Mouse (Mus musculus): Measurements from ENCODE around the gene Ankrd13b. TPM values are rescaled to one million over a fixed set of nuclear protein-coding genes. Genes with fewer than 3 reads are reported as not detected.

Gene Ankrd13b
- total RNA-seq, 2 experiments from 2014 or later, result 149 to 153 TPM

DNA sequence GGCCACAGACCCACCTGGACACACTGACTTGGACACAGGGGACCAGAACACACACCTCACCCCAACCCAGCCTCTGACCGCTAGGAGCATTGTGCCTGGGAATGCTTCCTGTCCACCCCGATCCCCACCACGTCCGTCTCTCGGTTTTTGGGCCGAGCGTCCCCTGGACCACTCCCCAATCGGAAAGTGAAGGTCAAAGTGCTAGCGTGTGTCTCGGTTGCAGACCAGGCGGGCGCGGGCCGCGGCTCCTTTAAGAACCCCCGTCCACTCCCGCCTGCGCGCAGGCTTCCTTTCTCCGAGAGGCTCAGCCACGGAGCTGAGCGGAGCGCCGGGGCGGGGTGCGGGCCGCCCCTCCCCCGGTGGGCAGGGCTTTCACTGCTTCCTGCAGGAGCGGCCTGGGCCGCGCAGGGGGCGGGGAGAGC, 3.4 kb upstream of the Ankrd13b start:
- DNase-seq (ENCODE audit: low spot score in 2 of 2), result peak; percentile 87 to 92

DNA sequence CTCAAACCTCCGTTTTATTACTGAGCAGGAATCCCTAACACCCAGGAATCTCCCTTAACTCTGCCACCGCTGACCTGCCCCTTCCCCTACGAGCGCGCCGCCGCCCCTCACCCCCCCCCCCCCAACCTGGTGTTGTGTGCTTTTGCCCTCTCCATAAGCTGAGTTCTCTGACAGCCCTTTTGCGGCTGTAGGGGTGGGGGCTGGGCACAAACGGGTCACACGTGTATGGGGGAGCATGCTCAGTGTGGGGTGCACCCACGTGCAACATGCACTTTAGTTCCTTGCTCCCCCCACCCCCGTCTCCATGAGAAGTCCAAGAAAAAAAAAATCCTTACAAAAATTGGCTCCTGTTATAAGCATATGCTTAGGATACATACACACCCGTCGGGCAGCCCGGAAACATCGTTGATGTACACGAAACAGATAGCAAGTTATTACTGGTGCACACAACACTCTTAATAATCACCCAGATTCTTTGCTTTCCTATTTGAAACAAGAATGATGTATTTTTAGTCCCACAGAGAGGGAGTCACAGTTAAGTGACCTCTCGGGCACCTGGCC, 2.9 kb upstream of the Ankrd13b start:
- DNase-seq (ENCODE audit: low spot score in 2 of 2), result peak in 1 of 2 experiments; percentile 56

DNA sequence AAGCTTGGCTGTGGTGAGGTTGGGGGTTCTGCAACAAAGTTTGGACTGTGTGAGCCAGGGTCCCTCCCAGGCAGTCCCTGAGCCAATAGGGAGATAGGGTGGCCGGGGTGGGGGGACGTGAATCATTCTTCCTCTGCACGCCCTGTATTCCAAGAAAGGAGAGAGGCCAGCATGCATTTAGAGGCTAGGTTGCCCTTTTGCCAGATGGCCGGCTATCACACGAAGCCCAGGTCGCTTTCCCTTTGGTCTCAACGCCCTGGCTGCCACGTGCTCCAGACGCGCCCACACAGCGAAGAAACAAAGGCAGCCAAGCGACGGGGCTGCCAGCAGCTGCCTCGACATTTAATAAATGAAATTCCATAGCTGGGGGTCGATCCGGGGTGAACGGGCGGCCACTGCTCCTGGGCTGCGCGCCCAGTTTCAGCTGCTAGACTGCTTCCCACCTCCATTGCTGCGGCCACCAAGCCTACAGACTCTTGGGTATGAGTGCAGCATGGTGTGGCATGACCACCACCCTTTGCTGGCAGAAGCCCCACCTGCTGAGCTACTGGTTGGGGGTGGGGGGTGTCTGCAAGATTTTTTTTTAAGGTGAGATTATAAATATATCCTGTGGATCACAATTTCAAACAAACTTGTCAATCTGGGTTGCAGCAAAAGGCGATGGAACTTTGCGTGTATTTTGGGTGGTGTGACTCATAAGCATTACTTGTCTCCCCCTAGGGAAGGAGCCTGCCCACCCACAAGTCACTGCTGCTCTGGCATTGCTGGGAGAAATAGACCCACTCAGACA, 2.2 kb upstream of the Ankrd13b start:
- DNase-seq (ENCODE audit: low spot score in 2 of 2), result peak in 1 of 2 experiments; percentile 60

DNA sequence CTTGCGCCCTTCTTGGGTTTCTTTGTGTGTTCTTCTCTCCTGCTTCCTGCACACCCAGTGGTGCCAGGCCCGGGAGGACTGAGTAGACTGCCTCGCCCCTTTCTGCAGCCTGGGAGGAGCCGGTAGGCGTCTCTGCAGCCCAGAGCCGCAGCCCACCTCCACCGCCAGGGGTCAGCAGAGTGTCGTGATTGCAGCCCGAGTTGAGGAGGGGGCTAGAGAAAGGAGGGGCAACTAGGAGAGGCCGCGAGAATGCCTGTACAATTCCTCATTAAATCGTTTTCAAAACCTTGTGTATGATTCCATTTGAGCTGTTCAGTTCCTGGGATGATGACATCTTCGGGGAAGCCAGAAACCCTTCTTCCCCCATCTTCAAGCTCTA, 1.6 kb upstream of the Ankrd13b start:
- peak; percentile 97 to 98 for DNase-seq (ENCODE audit: low spot score in 2 of 2)

DNA sequence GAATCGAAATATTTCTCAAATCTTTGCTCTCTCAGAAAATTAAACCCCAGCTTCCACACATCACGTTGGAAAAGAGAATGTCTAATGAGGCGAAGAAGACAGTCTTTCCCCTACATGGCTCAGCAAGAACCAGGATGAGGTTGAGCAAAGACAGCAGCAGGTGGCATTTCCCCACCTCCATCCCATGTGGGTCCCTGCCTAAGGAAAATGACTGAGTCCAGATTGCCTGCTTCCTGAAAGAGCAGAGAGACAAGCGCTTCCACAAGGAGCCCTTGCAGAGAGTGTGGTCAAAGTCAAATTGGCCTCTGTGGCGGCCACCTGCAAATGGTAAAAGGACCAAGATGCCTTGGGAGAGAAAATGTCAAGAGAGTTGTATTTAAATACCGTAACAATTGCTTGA, 973 bp upstream of the Ankrd13b start:
- no peak for DNase-seq (ENCODE audit: low spot score in 2 of 2)

DNA sequence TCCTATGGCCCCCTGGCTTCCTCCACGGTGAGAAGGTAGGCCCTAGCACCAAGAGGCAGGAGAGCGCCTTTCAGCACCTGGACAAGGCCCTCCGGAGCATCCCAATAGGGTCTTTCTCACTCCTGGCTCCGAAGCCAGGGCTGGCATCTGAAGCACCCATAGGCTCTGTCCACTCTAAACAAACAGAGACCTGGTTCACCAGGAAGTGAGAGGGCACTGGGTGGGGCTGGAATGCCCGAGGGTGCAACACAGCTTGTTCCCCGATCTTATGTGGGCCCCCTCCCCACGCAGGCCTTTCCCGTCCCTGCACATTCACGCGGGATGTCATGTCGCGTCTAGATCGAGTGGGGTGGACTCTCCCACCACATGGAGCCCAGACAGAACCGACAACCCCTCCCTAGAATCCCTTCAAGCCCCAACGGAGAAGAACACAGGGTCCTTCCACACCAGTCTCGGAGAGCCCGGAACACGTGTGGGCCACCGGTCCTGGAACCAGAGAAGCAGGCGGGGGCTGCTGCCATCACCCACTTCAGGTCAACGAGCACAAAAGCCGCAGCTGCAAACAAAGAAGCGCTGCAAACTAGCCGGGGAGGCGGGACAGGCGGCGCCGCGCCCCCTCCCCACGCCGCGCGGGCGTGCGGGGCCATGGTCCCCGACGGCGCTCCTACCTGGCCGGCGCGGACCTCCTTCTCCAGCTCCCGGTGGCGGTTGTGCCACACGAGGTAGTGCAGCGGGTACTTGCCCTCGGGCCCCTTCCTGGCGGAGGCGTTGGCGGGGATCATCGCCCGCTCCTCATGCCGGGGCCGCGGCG, 502 bp downstream of the Ankrd13b start:
- DNase-seq (ENCODE audit: low spot score in 2 of 2), result peak in 1 of 2 experiments; percentile 54

DNA sequence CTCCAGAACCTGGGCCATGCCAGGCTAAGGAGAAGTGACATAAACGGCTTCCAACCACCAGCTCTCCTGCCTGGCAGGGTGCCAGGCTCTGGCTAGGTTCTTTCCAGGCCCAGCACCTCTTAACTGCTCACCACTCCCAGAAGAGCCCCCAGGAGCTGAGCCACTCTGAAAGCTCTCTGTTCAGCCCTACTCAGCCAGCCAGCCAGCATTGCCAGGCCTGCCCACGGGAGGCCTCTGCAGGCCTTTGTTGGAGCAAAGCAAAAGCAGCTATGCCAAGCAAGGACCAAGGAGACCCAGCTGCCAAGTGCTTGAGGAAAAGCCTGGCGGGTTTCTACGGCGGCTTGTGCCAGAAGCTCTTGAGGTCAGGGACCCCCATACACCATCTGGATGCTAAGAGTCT, 2.7 kb downstream of the Ankrd13b start:
- DNase-seq (ENCODE audit: low spot score in 2 of 2), result peak; percentile 56 to 61

DNA sequence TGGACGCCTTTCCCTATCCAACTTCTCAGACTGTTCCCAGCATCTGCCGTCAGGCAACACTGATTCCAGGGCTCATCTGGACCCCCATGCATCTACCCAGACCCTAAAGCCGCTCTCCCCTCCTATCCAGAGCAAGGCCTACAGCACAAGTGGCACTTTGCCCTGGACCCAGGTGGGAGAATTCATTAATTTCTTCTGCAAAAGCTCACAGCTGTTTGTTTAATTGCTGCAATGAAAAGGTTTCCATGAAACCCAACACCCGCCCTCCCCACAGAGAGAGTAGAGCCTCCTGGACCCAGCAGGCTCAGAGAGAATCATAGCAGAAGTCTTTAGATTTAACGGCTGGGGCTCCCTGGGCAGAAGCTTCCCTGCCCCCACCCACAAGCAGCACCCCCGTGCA, 4.2 kb downstream of the Ankrd13b start:
- DNase-seq (ENCODE audit: low spot score in 2 of 2), result no peak

DNA sequence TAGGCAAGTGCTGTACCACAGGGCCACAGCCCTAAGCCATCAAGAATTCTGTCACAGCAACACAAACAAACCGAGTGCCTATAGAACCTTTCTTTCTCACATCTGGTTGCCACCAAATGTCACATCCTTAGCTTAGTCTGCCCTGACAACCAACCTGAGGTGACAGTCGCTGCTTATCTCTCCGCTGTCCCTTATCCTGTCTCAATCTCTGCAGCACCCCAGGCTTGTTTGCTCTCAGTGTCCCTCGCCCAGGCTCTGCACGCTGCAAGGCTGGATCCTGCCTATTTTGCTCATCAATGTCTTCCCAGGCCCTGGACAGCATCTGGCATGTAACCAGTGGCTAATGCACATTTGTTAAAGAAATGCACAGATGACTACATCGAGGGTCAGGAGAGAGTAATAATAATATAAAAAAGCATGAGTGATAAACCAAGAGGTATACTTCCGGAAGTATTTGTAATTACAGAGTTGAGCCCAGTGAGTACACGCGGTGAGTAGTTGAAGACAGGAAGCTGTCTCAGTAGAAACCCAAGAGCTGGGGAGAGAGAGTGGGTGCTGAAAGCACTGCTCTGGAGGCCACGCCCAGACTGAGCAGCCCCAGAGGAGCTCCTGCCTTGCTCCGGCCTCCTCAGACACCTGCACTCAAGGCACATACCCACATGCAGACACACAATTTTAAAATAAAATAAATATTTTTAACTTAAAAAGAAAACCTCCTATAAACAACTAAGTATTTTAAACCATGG, 5.8 kb downstream of the Ankrd13b start:
- no peak for DNase-seq (ENCODE audit: low spot score in 2 of 2)

- no peak for DNase-seq (ENCODE audit: low spot score in 2 of 2)
Observed at GRCm38 (mm10) chr11:77483043-77483442, 6.4 kb downstream of the Ankrd13b start.

DNA sequence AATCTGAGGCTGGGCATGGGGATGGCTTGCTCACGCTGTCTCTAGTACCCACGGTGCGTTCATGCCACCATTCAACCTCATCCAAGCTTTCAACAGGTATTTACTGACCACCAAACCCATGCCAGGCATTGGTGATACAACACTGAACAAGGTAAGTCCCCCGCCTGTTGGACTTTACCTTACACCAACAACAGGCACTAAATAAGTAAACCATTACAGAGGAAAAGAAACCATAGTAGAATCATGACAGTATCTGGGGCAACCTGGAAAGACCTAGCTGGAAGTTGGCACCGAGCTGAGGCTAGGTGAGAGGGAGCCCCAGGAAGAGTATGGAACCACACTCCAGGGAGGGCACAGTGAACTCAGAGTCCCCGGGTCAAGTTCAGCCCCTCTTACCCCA, 12.6 kb downstream of the Ankrd13b start:
- no peak for DNase-seq (ENCODE audit: low spot score in 2 of 2)

DNA sequence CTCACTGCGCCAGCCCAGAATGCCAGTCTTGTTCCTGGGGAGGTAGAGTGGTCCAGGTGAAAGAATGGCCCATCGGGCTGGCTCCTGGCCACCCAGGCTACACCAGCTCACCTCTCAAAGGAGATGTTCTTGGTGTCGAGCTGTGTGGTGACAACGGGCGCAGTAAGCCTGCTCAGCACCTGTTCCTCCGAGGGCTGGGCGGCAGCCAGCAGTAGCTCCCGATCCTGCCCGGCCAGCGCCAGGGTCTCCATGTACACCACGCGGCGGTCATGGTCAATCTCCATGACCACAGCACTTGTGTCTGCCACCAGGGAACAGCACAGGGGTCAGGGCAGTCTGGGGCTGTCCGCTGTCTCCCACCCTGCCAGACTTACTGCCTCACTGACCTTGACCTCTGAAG, 13.3 kb downstream of the Ankrd13b start:
- DNase-seq (ENCODE audit: low spot score in 2 of 2), result no peak

- DNase-seq (ENCODE audit: low spot score in 2 of 2), result no peak
Observed at GRCm38 (mm10) chr11:77472775-77473174, 16.7 kb downstream of the Ankrd13b start.

DNA sequence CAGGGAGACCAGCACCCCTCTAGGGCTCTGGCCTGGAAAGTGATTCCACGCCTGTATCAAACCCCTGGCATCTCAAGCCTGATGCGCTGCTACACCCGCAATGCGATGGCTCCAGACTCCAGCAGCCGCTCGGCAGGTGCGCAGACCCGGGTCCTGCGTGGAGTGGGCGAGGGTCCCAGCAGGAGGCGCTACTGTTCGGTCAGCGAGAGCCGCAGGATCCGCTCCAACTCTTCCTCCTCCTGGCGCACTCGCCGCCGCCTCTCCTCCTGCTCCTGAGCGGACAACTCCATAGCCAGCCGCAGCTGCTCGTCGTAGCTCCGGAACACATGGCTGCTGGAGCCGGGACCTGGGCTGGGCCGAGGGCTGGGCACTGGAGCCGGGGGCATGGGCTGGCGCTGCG, 18.1 kb downstream of the Ankrd13b start:
- DNase-seq (ENCODE audit: low spot score in 2 of 2), result no peak

GRCm38 (mm10) chr11:77468397-77468796, 21.1 kb downstream of the Ankrd13b start:
- DNase-seq (ENCODE audit: low spot score in 2 of 2), result no peak

DNA sequence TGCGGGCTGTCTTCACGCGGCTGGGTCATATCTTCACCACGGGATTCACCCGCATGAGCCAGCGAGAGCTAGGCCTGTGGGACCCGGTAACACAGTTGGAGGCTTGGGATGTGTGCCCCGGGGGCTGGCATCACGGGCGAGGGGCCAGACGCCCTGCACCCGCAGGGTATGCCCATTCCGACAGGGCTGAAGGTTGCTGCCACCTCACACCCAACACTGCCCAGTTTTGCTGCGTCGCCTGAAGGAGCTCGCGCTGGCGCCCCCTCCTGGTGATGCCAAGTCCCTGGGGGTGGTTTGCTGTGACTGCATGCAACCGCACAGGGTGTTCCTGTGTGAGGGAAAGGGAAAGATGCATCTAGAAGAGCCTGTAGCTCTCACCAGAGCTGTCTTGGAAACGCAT, 21.7 kb downstream of the Ankrd13b start:
- peak; percentile 80 to 87 for DNase-seq (ENCODE audit: low spot score in 2 of 2)

DNA sequence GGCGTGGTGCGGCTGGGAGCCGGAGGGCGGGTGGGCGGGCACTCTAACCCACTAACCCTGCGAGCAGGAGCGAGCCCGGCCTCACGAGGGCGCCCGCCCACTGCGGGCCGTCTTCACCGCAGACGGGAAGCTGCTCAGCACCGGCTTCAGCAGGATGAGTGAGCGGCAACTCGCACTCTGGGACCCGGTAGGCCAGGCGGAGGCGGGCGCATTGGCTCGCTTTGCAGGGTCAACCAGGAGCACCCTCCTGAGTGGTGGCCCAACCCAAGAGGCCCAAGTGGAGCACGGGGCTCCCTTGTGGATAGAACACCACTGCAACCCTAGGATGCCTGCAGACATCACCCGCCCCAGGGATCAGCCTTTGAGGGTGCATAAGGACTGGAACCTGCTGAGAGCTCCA, 22.3 kb downstream of the Ankrd13b start:
- peak; percentile 72 to 80 for DNase-seq (ENCODE audit: low spot score in 2 of 2)

- DNase-seq (ENCODE audit: low spot score in 2 of 2), result no peak
Observed at GRCm38 (mm10) chr11:77466544-77466943, 22.9 kb downstream of the Ankrd13b start.

- DNase-seq (ENCODE audit: low spot score in 2 of 2), result no peak
Observed at GRCm38 (mm10) chr11:77465111-77465510, 24.4 kb downstream of the Ankrd13b start.

- no peak for DNase-seq (ENCODE audit: low spot score in 2 of 2)
Observed at GRCm38 (mm10) chr11:77464684-77465083, 24.8 kb downstream of the Ankrd13b start.

DNA sequence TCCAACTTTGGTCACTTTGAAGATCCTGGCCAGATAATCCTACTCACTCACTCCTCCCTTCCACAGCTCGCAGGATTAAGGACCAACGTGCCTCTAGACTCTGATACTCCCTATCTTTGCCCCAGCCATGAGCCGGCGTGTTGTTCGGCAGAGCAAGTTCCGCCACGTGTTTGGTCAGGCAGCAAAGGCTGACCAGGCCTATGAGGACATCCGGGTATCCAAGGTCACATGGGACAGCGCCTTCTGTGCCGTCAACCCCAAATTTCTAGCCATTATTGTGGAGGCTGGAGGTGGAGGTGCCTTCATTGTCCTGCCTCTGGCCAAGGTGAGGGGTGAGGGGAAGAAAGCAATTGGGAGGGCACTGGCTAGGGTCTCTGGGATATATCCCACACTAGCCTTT, 25.7 kb downstream of the Ankrd13b start:
- no peak for DNase-seq (ENCODE audit: low spot score in 2 of 2)

DNA sequence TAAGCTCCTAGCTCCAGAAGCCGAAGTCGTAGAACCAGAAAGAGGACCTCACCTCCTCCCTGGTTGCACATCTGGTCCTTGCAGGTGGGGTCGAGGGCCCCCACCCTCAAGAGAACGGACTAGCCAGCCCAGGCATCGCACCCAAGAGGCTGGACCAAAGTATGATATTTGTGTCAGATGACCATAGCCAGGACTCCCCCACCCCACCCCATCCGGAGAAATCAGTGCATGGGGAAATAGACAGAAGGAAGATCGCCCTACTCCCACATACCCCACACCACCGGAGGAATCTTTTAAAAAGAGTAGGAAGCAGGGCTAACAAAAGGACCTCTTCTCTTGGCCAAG, 26.4 kb downstream of the Ankrd13b start:
- DNase-seq (ENCODE audit: low spot score in 2 of 2), result no peak
